Mouse (Mus musculus) heart, postnatal 10 days (tissue): ENCODE measurements around the gene Aldh8a1. TPM values are rescaled to one million over a fixed set of nuclear protein-coding genes. Genes with fewer than 3 reads are reported as not detected.
"Not testable (repeated sequence)": the region's sequence is repeated elsewhere in the genome, so short reads cannot be mapped to it uniquely, and the experiment has no call there.

Experiments used
- DNase-seq, 2 experiments: peaks; one replicate each; pipeline ENCODE4 v3.0.0; 2021
- intact Hi-C: fragments of 180-260 bp; cut with DNase I; formaldehyde crosslinking; loops from one replicate; pipeline ENCODE4 v1.15.1; 2025
- total RNA-seq, 2 experiments: library from RNA; stranded (reverse); gene quantifications; 2 replicates each; pipeline ENCODE4 v1.2.3; 2021

Aldh8a1 gene
- total RNA-seq, 2 experiments from 2014 or later = not detected

DNA sequence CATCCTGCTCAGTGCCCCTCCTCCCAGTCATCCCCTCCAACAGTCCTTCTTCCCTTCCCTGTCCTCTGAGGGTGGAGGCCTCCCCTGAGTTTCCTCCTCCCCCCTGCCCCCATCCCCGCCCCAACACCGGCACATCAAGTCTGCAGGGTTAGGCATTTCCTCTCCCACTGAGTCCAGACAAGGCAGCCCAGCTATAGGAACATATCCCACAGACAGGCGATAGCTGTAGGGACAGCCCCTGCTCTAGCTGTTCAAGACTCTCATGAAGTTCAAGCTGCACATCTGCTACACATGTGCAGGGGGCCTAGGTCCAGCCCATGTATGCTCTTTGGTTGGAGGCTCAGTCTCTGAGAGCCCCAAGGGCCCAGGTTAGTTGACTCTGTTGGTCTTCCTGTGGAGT is 10.6 kb upstream of the Aldh8a1 start:
- no peak for DNase-seq
- intact Hi-C loops = no loop called here

DNA sequence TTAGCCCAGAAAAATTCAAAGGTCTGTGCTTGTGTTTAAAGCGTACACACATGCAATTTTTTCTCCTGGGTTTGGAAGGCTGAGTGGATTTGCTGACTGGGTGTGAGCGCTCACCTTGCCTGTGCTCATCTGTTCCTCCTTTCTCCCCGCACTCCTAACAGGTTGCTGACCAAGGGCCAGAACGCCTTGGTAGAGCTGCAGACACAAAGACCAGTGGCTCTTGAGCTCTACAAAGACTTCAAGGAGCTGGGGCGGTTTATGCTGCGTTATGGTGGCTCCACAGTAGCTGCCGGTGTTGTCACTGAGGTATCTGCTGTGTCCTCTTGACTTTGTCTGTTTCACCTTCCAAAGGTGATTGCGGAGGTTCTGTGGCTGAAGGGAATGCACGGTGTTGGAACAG is 9.6 kb upstream of the Aldh8a1 start:
- no peak for DNase-seq
- intact Hi-C loops = no loop called here

DNA sequence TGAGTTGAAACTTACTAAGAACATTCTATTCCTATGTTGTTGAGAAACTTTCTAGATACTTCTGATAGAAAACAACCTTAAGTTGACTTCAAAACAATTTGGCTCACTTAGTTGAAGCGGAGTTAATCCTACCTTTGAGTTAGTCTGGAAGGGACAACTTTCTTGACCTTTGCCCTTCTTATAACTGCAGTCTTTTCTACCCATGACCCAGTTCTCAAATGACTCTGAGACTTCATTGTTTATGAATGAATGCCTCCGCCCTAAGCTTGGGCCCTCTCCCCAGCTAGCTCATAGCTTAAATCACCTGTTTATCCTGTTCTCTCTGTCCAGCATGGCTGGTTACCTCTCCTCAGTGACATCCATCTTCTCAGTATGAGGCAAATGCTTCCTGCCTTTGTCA is 7.5 kb upstream of the Aldh8a1 start:
- intact Hi-C loops = no loop called here
- DNase-seq = no peak

DNA sequence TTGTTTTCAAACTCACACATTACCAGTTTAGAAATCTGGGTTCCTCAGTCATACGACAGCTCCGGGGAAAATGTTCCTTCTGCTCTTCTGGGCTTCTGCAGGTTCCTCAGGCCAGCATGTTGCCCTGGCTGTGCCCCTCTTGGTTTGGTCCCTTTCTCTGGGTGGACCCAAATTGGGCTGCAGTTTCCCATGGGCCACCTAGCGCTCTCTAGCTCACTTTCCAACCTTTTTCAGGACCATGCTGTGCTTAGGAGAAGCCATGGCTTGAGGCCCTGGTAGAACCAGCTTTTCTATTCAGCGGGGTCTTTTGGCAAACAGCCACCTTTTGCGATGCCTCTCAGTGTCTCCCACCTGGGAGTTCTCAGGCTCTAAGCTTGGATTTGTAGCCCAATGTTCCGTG is 4.8 kb upstream of the Aldh8a1 start:
- intact Hi-C loops = no loop called here
- no peak for DNase-seq

DNA sequence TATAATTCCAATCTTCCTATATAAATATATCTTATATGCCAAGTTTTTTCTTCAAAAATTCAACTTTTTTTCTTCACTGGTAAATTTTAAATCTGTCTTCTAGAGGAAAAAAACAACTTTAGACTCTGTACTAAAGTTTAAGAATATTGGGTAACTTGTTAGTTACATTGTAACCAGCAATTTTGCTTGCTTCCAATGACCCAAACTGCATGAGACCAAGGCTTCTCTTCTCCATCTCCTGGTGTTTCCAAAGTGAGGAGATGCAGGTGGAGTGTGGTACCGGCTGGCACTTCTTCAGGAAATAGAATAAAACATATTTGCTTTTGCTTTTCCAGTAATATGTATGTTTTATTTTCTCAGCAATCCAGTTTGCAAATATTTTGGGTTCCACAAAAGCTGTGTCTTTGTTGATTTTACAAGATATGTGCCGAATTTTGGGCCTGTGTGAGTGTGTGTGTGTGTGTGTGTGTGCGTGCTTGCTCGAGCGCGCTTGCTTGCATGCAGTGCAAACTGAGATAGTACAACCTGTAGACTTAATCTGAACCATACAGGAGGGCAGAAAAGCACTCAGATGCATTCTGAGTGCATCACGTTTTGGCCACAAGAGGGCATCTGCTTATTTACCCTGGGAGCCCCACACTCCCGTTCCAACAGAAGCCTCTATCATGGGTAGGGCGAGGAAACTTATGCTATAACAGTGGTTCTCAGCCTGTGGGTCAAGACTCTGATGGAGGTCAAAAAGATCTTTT is 1.3 kb downstream of the Aldh8a1 start:
- intact Hi-C loops = no loop called here
- DNase-seq = peak; percentile 30 to 41

DNA sequence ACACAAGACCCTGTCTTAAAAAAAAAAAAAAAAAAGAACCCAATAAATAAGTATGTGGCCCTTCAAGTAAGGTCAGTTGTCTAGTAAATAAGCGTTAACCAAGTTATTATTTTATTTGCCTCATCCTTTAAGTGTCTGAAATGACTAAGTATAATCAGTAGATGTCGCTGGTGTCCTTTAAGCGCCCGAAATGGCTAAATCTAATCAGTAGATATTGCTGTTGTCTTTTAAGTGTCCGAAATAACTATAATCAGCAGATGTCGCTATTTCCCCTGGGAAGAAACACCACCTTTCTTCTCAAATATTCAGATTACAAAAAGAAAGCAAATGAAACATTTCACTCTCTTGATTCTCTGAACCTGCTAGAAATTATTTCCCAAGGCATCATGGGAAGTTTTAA is 5.8 kb downstream of the Aldh8a1 start:
- peak; percentile 56 to 65 for DNase-seq
- intact Hi-C loops = loop anchor here (1.0 to 2.0 kb wide), 3 partner anchors 82 to 627 kb away; no protein-coding TSS in a partner anchor

DNA sequence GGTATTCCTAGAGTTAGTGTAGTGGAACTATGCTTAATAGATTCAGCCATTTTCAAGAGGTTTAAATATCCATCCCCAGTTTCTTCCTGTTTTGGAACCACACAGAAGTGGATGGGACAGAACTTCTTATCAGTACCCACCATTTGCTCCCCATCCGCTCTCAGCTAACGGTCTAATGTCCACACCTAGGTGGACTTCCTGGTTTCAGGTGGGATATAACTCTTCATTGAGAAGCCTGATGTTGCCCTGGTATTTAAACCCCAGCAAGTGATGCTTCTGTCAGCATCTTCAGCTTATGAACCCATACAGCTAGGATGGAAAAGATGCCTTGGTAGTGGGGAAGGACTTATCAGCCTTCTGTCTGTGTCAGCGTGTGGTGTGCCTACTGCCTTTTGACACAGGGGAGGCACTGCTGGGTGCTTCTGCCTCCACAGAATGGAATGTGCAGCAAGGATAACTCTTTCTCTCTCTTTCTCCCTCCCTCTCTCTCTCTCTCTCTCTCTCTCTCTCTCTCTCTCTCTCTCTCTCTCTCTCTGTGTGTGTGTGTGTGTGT is 8.1 kb downstream of the Aldh8a1 start:
- DNase-seq = no peak
- intact Hi-C loops = no loop called here

DNA sequence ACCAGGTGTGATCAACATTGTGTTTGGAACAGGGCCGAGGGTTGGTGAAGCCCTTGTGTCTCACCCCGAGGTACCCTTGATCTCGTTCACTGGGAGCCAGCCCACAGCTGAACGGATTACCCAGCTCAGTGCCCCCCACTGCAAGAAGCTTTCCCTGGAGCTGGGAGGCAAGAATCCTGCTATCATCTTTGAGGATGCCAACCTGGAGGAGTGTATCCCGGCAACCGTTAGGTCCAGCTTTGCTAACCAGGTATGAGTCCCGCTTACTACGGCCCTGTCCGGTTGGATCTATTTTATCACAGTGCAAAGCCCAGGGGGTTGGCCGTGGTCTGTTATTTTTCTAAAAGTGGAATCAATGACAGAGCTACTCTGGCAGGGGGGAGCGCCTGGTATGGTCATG is 12.0 kb downstream of the Aldh8a1 start:
- intact Hi-C loops = no loop called here
- DNase-seq = no peak

DNA sequence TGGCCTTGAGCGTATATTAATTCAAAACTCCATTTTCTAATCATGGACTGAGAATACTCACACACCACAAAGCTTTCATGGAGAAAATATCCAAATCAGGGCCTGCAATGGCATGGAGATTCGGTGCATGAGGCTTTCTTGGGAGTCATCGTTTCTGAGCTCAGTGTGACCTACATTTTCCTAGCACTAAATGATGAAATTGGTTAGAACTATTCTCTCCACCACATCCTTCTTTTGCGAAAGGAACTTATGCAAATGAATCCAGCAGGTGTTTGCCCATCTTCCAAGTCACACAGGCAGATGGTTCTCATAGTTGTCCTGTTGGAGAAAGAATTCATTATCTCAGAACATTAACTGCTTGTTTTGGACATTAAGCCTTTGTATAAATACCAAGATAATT is 13.3 kb downstream of the Aldh8a1 start:
- DNase-seq = no peak
- intact Hi-C loops = no loop called here

DNA sequence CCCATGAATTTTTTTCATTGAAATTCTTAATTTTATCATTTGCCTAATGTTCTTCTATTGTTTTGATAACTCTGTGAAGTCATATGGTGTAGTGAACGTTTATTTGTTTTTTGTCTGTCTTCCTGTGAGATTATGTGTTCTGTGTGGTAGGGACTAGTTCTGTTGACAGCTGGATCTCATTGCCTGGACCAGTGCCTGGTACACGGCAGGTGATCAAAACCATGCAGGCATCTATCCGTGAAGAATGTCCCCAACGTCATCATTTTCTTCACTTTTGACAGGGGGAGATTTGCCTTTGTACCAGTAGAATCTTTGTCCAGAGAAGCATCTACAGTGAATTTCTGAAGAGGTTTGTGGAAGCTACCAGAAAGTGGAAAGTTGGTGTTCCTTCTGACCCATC is 14.2 kb downstream of the Aldh8a1 start:
- DNase-seq = no peak
- intact Hi-C loops = no loop called here

DNA sequence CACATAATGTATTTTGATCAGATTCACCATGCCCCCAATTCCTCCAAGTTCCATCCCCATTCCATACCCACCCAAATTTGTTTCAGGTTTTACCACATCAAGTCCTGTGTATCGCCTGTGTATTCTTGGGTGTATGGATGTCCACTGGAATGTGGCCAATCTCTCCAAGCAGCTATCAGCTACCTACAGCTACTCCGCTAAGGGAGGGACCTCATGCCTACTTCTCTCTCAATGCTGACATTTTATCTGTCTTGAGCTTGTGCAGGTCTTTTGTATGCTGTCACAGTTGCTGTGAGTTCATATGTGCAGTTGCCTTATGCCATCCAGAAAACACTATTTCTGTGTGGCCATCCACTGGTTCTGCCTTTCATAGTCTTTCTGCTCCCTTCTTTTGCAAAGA is 16.3 kb downstream of the Aldh8a1 start:
- no peak for DNase-seq
- intact Hi-C loops = no loop called here

DNA sequence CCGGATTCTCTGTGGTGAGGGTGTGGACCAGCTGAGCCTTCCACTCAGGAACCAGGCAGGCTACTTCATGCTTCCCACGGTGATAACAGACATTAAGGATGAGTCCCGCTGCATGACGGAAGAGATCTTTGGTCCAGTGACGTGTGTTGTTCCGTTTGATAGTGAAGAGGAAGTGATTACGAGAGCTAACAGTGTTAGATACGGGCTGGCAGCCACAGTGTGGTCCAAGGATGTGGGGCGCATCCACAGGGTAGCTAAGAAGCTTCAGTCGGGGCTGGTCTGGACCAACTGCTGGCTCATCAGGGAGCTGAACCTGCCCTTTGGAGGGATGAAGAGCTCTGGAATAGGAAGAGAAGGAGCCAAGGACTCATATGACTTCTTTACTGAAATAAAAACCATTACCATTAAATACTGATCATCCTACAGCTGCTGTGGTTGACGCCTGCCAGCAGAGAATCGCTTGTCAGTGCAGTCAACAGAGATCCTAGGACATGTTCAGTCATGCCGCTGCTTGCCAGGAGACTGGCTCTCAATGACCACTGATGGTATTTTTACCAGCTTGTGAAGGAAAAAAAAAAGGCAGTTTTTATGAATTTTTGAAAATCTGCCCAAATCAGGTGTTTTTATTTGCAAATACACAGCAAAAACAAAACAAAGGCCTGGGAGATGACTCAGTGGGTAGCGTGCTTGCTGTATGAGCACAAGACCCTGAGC is 18.5 kb downstream of the Aldh8a1 start:
- intact Hi-C loops = no loop called here
- no peak for DNase-seq

DNA sequence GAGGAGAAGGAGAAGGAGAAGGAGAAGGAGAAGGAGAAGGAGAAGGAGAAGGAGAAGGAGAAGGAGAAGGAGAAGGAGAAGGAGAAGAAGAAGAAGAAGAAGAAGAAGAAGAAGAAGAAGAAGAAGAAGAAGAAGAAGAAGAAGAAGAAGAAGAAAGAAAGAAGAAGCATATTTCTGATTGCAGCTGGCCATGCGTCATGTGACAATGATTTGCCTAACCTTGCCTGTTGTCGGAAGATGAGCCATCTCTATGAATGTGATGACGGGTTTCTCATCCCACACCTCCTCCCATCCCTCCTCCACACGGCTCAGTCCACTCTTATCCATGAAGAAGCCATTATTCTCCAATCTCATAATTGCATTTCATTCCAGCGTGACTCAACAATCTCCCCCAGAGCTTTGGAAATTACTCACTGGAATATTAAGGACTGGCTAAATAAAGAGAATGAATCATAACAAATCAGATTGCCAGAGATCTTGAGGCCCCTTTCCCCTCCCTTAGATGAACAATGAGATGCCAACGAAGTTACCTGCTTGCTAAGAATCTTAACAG is 21.9 kb downstream of the Aldh8a1 start:
- intact Hi-C loops = not testable (repeated sequence)
- peak; percentile 11 to 17 for DNase-seq

DNA sequence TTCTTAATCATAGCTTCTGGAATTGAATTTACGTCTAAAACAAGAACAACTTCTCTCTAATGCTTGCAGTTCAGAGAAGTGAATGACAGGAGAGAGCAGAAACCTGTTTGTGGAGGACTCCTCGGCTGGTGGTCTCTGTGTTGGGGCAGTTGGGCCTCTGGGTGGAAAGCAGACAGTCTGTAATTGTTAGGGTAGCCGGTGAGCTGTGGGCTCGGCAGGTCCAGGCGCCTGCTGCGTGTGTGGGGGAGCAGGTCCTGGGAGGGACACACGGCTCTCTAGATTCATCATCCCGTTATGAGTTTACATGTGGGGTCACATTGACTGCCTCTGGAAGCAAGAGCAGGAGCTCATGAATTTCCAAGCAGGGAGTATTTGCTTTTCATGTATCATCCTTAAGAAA is 22.5 kb downstream of the Aldh8a1 start:
- DNase-seq = peak; percentile 6
- intact Hi-C loops = no loop called here

DNA sequence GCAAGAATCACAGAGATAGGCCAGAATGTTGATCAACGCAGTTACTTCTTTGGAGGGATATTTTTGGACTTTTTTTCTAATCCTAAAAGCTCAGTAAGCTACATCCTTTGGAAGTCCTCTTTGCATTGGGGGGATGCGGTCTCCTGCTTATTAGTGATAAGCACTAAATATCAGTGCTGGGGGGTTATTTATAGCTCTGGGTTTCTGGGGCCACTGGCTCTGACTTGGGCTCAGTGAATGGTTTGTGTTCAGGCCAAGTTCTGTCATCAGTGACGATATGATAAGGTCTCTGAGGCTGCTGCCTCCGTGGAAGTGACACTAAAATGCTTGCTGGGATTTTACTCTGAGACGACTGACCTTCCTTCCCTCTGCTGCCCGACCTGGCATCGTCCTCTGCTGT is 22.9 kb downstream of the Aldh8a1 start:
- intact Hi-C loops = no loop called here
- peak; percentile 36 to 55 for DNase-seq

DNA sequence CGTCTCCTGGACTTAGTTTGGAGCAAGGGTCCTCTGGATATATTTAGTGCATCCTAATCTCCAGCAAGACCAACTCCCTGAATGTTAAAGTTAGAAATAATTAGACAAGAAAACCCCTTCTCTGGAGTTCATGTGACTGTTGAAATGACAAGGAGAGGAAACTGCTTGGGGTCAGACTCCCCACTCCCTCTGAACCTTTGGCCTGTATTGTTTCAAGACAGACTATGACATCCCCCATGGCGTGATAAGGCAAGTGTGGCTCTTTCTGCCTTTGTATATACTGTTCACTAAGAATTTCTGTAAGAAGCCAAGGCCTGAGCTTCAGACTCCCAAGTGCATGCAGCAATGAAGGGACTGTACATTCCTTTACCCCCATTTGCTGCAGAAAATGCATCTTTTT is 23.4 kb downstream of the Aldh8a1 start:
- intact Hi-C loops = no loop called here
- peak in 1 of 2 experiments; percentile 6 for DNase-seq

DNA sequence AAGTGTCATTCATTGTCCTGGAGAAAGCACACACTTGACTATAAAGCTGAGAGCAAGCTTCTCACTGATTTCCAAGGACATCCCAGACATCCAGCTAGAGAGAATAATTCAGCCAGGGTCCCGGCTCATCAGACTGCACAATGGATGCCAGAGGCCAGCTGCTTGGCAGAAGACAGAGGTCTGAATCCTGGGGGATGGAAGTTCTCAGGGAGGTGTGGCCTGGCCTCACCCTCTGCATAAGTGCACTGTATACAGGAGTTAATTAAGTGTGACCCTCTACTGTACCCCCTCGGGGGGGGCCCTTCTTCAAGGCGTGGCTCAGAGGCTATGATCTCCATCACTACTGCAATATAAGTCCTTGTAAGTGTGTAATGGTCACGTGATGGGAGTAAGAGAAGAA is 24.2 kb downstream of the Aldh8a1 start:
- intact Hi-C loops = no loop called here
- peak; percentile 26 to 41 for DNase-seq

DNA sequence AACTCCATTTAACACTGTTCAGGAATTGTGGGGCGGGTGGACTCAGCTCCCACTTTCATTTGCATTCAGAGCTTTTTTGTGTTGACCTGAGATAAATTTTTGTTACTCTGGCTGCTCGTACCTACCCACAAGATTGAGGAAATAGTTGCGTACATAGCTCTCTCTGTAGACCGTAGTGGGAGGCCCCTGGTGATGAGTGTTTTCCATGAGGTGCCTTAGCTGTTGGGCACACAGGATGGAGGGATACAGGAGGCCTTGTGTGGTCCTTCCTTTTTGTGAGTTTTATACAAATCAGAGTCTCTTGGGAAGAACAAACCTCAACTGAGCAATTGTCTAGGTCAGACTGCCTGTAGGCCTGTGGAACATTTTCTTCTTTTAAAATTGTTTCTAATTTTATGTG is 27.7 kb downstream of the Aldh8a1 start:
- intact Hi-C loops = no loop called here
- no peak for DNase-seq

DNA sequence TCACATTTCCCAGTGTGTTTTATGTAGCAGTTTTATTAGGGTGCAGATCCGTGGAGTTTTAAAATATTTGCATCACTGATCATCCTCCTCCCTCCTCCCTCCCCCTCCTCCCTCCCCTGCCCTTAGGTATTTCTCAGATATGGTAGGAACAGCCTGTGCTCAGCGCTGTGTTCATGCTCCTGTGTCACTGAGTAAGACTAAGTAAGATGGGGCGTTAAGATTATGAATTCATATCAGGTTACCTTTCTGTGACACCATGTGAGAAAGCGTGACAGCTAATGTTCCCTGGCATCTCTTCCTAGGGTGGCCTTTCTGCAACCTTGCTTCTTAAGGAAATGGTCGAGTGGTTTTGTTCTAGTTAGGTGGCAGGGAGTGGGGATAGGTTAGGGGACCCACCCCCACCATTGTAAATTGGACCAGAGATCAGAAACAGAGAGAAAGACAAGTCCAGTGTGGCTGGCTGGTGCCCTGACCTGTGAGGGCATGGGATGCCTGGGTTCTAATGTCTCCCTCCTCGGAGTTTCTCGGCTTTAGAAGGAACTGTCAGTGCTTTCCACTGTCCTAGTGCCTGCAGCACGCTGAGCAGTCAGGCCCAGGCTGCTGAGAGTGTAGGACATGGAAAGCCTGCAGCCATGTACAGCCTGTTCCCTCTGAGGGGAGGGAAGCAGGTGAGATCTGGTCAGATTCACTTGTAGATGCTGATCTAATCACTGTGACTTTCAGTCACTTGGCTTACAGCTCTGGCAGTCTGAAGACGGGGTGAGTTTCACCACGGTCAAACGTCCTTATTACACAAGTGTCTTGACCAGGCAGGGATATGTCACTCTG is 28.8 kb downstream of the Aldh8a1 start:
- intact Hi-C loops = no loop called here
- DNase-seq = no peak

DNA sequence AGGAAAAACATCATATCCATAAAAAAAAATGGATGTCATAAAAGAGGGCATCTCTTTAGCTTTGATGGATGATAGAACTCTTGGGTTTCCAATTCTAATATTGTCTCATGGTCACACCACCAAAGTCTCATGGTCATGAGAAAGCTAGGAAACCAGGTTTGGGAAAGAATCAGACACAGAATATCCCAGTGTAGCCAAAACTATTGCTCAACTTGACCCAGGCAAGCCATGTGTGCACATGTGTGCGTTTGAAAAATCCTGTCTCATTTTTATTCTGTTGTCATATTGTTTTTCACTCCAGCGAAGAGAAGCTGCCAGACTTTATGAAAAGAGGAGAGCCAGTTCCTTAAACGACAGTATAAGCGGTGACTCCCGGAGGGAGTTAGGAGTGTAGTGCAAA is 33.6 kb downstream of the Aldh8a1 start:
- no peak for DNase-seq
- intact Hi-C loops = no loop called here

DNA sequence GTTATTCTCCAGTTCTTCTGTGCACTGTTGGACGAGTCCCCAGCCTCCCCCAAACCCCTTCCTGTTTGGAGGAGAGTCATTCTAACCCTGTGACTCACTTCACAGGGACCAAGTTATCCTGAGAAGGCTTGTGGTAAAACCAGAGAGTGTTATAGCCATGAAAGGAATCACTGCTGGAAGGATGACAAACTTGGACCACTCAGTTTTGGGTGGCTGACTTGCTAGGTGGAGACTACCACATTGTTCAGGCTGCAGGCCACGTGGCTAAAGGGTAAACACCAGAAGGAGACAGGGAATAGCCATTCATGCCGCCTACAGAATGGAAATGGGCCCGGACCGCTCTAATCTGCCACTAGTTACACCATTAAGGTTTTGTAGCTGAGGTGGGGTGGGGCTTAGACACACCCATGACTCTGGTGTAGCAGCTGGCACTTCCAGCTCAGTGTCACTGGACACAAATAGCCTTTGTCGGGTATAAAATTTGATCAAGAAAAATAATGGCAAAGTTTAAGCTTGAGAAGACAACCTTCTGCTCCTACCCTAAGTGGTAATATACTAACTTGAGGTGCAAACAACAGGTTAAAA is 34.6 kb downstream of the Aldh8a1 start:
- no peak for DNase-seq
- intact Hi-C loops = no loop called here
